Mouse (Mus musculus) heart, embryonic 16.5 days (tissue): Measurements from ENCODE around the gene Rpl13a. TPM values are rescaled to one million over a fixed set of nuclear protein-coding genes. Genes with fewer than 3 reads are reported as not detected.
A peak's percentile ranks its signal among the peaks of the same experiment; 100 is the strongest.

Experiments used
- ATAC-seq: fragments of 200-750 bp; cut with Nextera tagmentation; replicated peaks from 2 replicates; pipeline ENCODE4 v1.8.0; 2017; ENCODE audit warnings: moderate number of reproducible peaks; ENCODE audit not compliant: insufficient read depth, low FRiP score; ENCODE audit errors: extremely low read depth
- H3K27ac ChIP-seq: fragments of 300-500 bp; sonication (generic); 2 replicates; pipeline ENCODE4 v1.5.1; 2014; ENCODE audit warnings: mild to moderate bottlenecking, low read length, control low read depth, moderate library complexity
- H3K27me3 ChIP-seq: fragments of 300-500 bp; sonication (generic); 2 replicates; pipeline ENCODE4 v1.6.1; 2014; ENCODE audit warnings: low read length, mixed read lengths; ENCODE audit not compliant: control insufficient read depth, insufficient read depth
- H3K36me3 ChIP-seq: fragments of 300-500 bp; sonication (generic); 2 replicates; pipeline ENCODE4 v1.6.1; 2014; ENCODE audit not compliant: control insufficient read depth, insufficient read depth
- H3K4me1 ChIP-seq: fragments of 300-500 bp; sonication (generic); 2 replicates; pipeline ENCODE4 v1.6.1; 2014; ENCODE audit warnings: low read length, mixed read lengths; ENCODE audit not compliant: control insufficient read depth, insufficient read depth
- H3K4me2 ChIP-seq: fragments of 300-500 bp; sonication (generic); 2 replicates; pipeline ENCODE4 v1.6.1; 2014; ENCODE audit warnings: low read depth, mild to moderate bottlenecking, control low read depth, low read length
- H3K4me3 ChIP-seq: fragments of 300-500 bp; sonication (generic); 2 replicates; pipeline ENCODE4 v1.5.1; 2014; ENCODE audit warnings: mild to moderate bottlenecking, control low read depth, low read length
- H3K9ac ChIP-seq: fragments of 300-500 bp; sonication (generic); 2 replicates; pipeline ENCODE4 v1.6.1; 2014; ENCODE audit warnings: low read length, control low read depth
- H3K9me3 ChIP-seq: fragments of 300-500 bp; sonication (generic); replicated peaks from 2 replicates; pipeline ENCODE4 v1.6.1; 2016; ENCODE audit warnings: low read length; ENCODE audit not compliant: control insufficient read depth
- WGBS: fragments of 180-500 bp; shearing (Covaris S2); extraction: QIAGEN DNeasy Blood & Tissue Kit; methylation state at CpG from one replicate; pipeline ENCODE4 v1.1.7; 2014; 5-methylcytosine and 5-hydroxymethylcytosine counted together
- polyA plus RNA-seq: library from polyadenylated mRNA; unstranded; fragments of >200 nt; fragmentation: Nextera tagmentation; extraction: Ambion mirVana; gene quantifications from 2 replicates; pipeline ENCODE4 v1.2.1, GENCODE M21; 2015

The Rpl13a gene
- polyA plus RNA-seq, 1 experiment from 2014 or later, result 727 TPM

- peaks cover 78% of the 10 kb centered on the region for H3K27me3 ChIP-seq
- no peak overlapping the region for H3K4me2 ChIP-seq
- peaks cover 8% of the 10 kb centered on the region for H3K4me1 ChIP-seq
- H3K27ac ChIP-seq, result no peak overlapping the region
- ATAC-seq, result no peak
- no peaks in the 10 kb centered on the region for H3K36me3 ChIP-seq
- H3K4me3 ChIP-seq, result no peak overlapping the region
- 3% methylated on average over 19 of the region's 19 CpGs for WGBS
- no peak overlapping the region for H3K9ac ChIP-seq
- H3K9me3 ChIP-seq, result peaks cover 34% of the 10 kb centered on the region
Measured at GRCm38 (mm10) chr7:45167761-45168445, 39.3 kb upstream of the Rpl13a start.

DNA sequence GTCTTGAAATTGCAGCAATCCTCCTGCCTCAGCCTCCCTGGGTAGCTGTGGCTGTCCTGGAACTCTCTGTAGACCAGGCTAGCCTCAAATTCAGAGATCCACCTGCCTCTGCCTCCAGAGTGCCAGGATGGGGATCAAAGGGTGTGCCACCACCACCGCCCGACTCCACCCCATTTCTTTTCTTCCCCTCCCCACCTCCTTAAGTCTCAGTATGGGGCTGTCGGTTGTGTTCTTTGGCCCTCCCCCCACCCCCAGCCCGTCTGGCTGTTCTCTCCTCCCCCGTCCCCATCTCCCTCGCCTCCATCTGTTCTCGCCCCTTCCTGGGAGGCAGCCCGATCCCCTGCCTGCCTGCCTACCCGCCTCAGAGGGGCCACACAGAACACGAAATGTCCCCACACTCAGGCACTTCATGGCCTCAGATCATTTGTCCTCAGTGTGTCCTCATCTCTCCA, 38.4 kb upstream of the Rpl13a start:
- WGBS, result 27% methylated on average over 10 of the region's 10 CpGs
- Histone ChIP-seq H3K27ac (no peak overlapping the region), H3K27me3 (peaks cover 75% of the 10 kb centered on the region), H3K36me3 (no peaks in the 10 kb centered on the region), H3K4me3 (no peak overlapping the region), H3K4me2 (no peak overlapping the region), H3K4me1 (peaks cover 8% of the 10 kb centered on the region), H3K9me3 (peaks cover 30% of the 10 kb centered on the region), H3K9ac (no peak overlapping the region)
- ATAC-seq, result no peak

GRCm38 (mm10) chr7:45165701-45166100, 37.1 kb upstream of the Rpl13a start:
- peaks cover 20% of the 10 kb centered on the region for H3K9me3 ChIP-seq
- no peak for ATAC-seq
- H3K4me2 ChIP-seq, result no peak overlapping the region
- H3K4me1 ChIP-seq, result peaks cover 8% of the 10 kb centered on the region
- no peak overlapping the region for H3K4me3 ChIP-seq
- WGBS, result 53% methylated on average over 11 of the region's 11 CpGs
- peaks cover 70% of the 10 kb centered on the region for H3K27me3 ChIP-seq
- H3K27ac ChIP-seq, result no peak overlapping the region
- no peaks in the 10 kb centered on the region for H3K36me3 ChIP-seq
- H3K9ac ChIP-seq, result no peak overlapping the region

DNA sequence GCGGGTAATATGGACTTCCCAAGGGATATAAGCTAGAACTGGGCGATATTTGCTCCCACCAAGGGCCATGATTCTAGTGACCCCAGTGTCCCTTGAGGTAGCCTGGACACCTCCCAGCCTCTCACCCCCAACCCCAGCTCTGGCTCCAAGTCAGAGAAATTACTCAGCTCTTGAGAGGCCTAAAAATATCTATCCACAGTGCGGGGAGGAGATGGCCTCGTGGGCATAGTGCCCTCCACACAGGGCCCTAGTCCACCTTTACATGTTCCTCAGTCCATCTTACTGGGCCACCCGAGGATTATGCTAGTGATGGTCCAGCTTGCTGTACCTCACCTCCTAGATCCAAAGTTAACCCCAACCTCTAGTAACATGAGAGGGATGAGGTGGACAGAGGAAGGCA, 36.3 kb upstream of the Rpl13a start:
- peaks cover 68% of the 10 kb centered on the region for H3K27me3 ChIP-seq
- peaks cover 8% of the 10 kb centered on the region for H3K4me1 ChIP-seq
- WGBS, result 36% methylated on average over 5 of the region's 5 CpGs
- H3K4me3 ChIP-seq, result no peak overlapping the region
- H3K9me3 ChIP-seq, result peaks cover 11% of the 10 kb centered on the region
- H3K4me2 ChIP-seq, result no peak overlapping the region
- no peaks in the 10 kb centered on the region for H3K36me3 ChIP-seq
- H3K9ac ChIP-seq, result no peak overlapping the region
- no peak for ATAC-seq
- H3K27ac ChIP-seq, result no peak overlapping the region

- Histone ChIP-seq H3K4me3 (peak within 1 kb of the TSS; percentile 49), H3K27me3 (peaks cover 61% of the 10 kb centered on the region), H3K9ac (peak within 1 kb of the TSS; percentile 61), H3K4me1 (peaks cover 8% of the 10 kb centered on the region), H3K4me2 (peak within 1 kb of the TSS; percentile 67), H3K36me3 (peaks cover 5% of the 10 kb centered on the region; the same call in 1 of the 2 replicates), H3K9me3 (peaks cover 2% of the 10 kb centered on the region), H3K27ac (no peak within 1 kb of the TSS)
- 2% methylated on average over 40 of the region's 41 CpGs for WGBS
- no peak for ATAC-seq
Measured at GRCm38 (mm10) chr7:45163735-45164490, 35.4 kb upstream of the Rpl13a start, which contains the start of gene Slc17a7. TSS of gene Slc17a7 (plus strand) at chr7:45163949.

GRCm38 (mm10) chr7:45162996-45163615, 34.5 kb upstream of the Rpl13a start:
- WGBS, result 72% methylated on average over 9 of the region's 9 CpGs
- H3K4me1 ChIP-seq, result peaks cover 8% of the 10 kb centered on the region

GRCm38 (mm10) chr7:45162551-45162950, 34.0 kb upstream of the Rpl13a start:
- Histone ChIP-seq H3K36me3 (peaks cover 6% of the 10 kb centered on the region; the same call in 1 of the 2 replicates), H3K27me3 (peaks cover 49% of the 10 kb centered on the region), H3K4me2 (peak overlapping the region; percentile 74), H3K4me3 (peak overlapping the region; percentile 48), H3K9me3 (no peaks in the 10 kb centered on the region), H3K9ac (no peak overlapping the region), H3K27ac (no peak overlapping the region), H3K4me1 (peaks cover 8% of the 10 kb centered on the region)
- no peak for ATAC-seq
- WGBS, result 25% methylated on average over 6 of the region's 6 CpGs

More at GRCm38 (mm10) chr7:45162996-45163615, 34.5 kb upstream of the Rpl13a start:
- H3K27ac ChIP-seq, result no peak overlapping the region
- peaks cover 53% of the 10 kb centered on the region for H3K27me3 ChIP-seq
- H3K4me2 ChIP-seq, result no peak overlapping the region
- H3K9ac ChIP-seq, result no peak overlapping the region
- H3K36me3 ChIP-seq, result peaks cover 6% of the 10 kb centered on the region; the same call in 1 of the 2 replicates
- H3K4me3 ChIP-seq, result no peak overlapping the region
- no peaks in the 10 kb centered on the region for H3K9me3 ChIP-seq
- no peak for ATAC-seq

- H3K4me1 ChIP-seq, result peaks cover 8% of the 10 kb centered on the region
- peak overlapping the region; percentile 48 for H3K4me3 ChIP-seq
- H3K4me2 ChIP-seq, result peak overlapping the region; percentile 74
Measured at GRCm38 (mm10) chr7:45161612-45162473, 33.3 kb upstream of the Rpl13a start.

More at GRCm38 (mm10) chr7:45161612-45162473, 33.3 kb upstream of the Rpl13a start:
- peak; percentile 84 for ATAC-seq
- H3K36me3 ChIP-seq, result peaks cover 6% of the 10 kb centered on the region; the same call in 1 of the 2 replicates
- WGBS, result 4% methylated on average over 35 of the region's 35 CpGs
- no peaks in the 10 kb centered on the region for H3K9me3 ChIP-seq
- peaks cover 42% of the 10 kb centered on the region for H3K27me3 ChIP-seq
- no peak overlapping the region for H3K27ac ChIP-seq
- H3K9ac ChIP-seq, result no peak overlapping the region
